Mouse (Mus musculus) lung, postnatal 0 days (tissue): ENCODE results near the gene Trappc4.

Experiments
- CTCF ChIP-seq: IDR thresholded peaks from 2 replicates; pipeline ENCODE4 v1.5.1; 2016; ENCODE audit warnings: antibody characterized with exemption, mild to moderate bottlenecking
- EP300 ChIP-seq: IDR thresholded peaks from 2 replicates; pipeline ENCODE4 v1.6.1; 2016; ENCODE audit warnings: antibody characterized with exemption, mild to moderate bottlenecking, control low read depth

- no peak for TF ChIP-seq CTCF
- TF ChIP-seq EP300 = no peak
Observed at GRCm38 (mm10) chr9:44378153-44378730, 29.2 kb downstream of the Trappc4 start.
